Mouse (Mus musculus) bone marrow, adult 2 months (tissue): ENCODE measurements at regions not wholly inside any gene's neighbourhood (a gene's known extent, or its start where the extent isn't known, plus 50 kb on each side); places are given as distances from the start of the nearest gene placed in this dataset.

Experiments
- H3K27ac ChIP-seq: fragments of 200-500 bp; 2 replicates; pipeline ENCODE4 v1.5.1; 2012; ENCODE audit warnings: low read depth, mild to moderate bottlenecking, control low read depth, inconsistent platforms, low read length; ENCODE audit not compliant: control insufficient read depth, poor library complexity, insufficient read depth
- H3K4me1 ChIP-seq: fragments of 200-500 bp; 2 replicates; pipeline ENCODE4 v1.6.1; 2011; ENCODE audit warnings: low read length; ENCODE audit not compliant: control insufficient read depth, insufficient read depth
- H3K4me3 ChIP-seq: fragments of 200-500 bp; replicated peaks from 2 replicates; pipeline ENCODE3; 2011; ENCODE audit warnings: mild to moderate bottlenecking, low read depth, low read length, control low read depth; ENCODE audit not compliant: control insufficient read depth
- CTCF ChIP-seq: fragments of 200-500 bp; IDR thresholded peaks from 2 replicates; pipeline ENCODE4 v1.5.1; 2011; ENCODE audit warnings: low read length, control low read depth; ENCODE audit not compliant: control insufficient read depth, insufficient read depth
- POLR2A ChIP-seq: fragments of 200-500 bp; IDR thresholded peaks from 2 replicates; pipeline ENCODE4 v1.6.1; 2011; ENCODE audit warnings: low read depth, mild to moderate bottlenecking, control low read depth, low read length, borderline replicate concordance; ENCODE audit not compliant: control insufficient read depth
- whole genome bisulfite sequencing: fragments of 180-500 bp; shearing (Covaris S2); methylation state at CpG from one replicate; pipeline ENCODE4 v1.1.7; 2018; 5-methylcytosine and 5-hydroxymethylcytosine counted together

GRCm38 (mm10) chr8:88024496-88024895, 65.1 kb upstream of the Zfp423 start:
- H3K4me1 ChIP-seq, result no peaks in the 10 kb centered on the region
- H3K27ac ChIP-seq, result no peak overlapping the region
- TF ChIP-seq POLR2A (no peak), CTCF (no peak)
- H3K4me3 ChIP-seq, result no peak overlapping the region
- WGBS, result 92% methylated on average over 14 of the region's 14 CpGs

DNA sequence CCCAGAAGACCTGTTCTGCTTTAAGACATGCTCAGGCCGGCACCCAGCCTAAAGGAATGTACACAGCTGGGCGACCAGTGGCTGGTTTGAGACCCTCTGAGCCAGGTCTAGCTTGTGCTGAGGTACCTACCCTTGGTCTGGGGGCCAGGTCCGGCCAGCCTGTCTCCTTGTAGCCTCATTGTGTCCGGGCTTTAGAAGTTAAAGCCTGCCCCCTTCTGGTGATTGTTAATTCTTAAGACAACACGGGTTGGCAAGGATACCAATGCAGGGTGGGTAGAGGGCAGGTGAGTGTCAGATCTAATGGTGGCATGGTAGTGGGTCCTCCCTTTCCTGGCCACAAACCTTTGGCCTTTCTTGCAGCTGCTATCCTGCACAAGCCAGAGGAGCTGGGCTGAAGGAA, 64.0 kb upstream of the Zfp423 start:
- 24% methylated on average over 5 of the region's 5 CpGs for WGBS
- Histone ChIP-seq H3K4me3 (no peak overlapping the region), H3K27ac (no peak overlapping the region), H3K4me1 (no peaks in the 10 kb centered on the region)
- TF ChIP-seq CTCF (no peak), POLR2A (no peak)

DNA sequence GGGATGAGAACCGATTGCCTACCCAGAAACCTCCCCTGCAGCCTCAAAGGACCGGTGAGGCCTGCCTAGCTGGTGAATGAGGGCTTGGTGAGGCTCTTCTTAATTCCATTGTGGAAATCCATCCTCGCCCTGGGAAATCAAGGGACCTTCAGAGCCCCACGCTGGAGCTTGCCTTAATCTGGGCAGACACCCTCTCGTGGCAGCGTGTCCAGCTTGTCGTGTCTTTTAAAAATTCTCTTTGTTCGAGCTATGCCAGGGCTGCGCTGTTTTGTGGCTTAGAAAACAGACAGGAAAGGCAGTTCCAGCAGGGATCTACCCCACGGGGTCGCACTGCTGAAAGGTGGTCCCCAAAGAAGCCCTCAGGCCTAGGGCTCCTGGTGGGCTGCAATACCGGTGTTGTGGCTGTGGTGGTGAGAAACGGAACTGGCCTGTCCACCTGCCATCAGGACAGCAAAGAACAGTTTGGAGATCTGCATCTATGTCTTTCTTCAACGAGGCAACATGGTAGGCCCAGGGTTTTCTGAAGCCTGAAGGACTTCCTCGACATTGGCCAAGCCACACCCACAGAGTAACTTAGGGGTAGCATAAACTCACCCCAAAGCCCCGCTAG, 63.5 kb upstream of the Zfp423 start:
- no peak overlapping the region for H3K4me3 ChIP-seq

GRCm38 (mm10) chr8:88019243-88020115, 60.1 kb upstream of the Zfp423 start:
- TF ChIP-seq CTCF (no peak), POLR2A (no peak)
- Histone ChIP-seq H3K27ac (no peak overlapping the region), H3K4me3 (no peak overlapping the region), H3K4me1 (no peaks in the 10 kb centered on the region)
- 83% methylated on average over 17 of the region's 17 CpGs for WGBS

More for the DNA sequence above, 63.5 kb upstream of the Zfp423 start:
- no peak overlapping the region for H3K27ac ChIP-seq
- TF ChIP-seq CTCF (no peak), POLR2A (no peak)
- H3K4me1 ChIP-seq, result no peaks in the 10 kb centered on the region
- WGBS, result 78% methylated on average over 16 of the region's 16 CpGs

- H3K4me3 ChIP-seq, result no peak overlapping the region
- TF ChIP-seq POLR2A, result no peak
- no peak for TF ChIP-seq CTCF
- no peaks in the 10 kb centered on the region for H3K4me1 ChIP-seq
- 88% methylated on average over 4 of the region's 4 CpGs for WGBS
- no peak overlapping the region for H3K27ac ChIP-seq
Observed at GRCm38 (mm10) chr8:88018494-88018893, 59.1 kb upstream of the Zfp423 start.

DNA sequence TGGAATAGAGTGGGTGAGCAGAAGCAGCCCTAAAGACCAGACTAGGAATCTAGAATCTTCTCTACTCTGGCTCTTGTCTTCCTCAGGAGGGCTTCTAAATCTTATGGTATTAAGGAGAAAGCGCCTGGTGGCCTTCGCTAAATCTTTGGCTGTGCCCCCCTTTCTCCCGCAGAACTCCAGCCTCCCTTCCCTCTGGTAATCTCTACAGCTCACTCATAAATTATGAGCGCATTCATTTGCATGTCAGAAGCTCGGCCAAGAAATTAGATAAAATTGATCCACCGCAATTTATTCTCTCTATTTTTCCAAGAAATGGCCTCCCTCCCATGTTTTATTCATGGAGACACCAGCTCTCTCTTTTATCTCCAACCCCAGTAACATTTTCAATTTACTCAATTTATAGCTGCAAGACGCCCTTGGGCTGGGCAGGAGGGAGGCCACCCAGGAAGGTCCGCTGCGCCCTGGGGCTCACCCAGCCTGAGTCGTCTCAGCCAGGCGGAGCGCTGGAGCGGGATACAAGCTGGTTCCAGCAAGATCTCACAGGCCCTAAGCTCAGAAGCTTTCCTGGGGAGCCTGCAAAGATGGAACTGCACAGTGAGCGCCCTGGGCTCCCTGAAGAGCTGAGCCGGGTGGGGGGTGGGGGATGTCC, 52.9 kb upstream of the Zfp423 start:
- Histone ChIP-seq H3K27ac (no peak overlapping the region), H3K4me1 (no peaks in the 10 kb centered on the region), H3K4me3 (no peak overlapping the region)
- TF ChIP-seq CTCF (no peak), POLR2A (no peak)
- WGBS, result 83% methylated on average over 15 of the region's 15 CpGs

DNA sequence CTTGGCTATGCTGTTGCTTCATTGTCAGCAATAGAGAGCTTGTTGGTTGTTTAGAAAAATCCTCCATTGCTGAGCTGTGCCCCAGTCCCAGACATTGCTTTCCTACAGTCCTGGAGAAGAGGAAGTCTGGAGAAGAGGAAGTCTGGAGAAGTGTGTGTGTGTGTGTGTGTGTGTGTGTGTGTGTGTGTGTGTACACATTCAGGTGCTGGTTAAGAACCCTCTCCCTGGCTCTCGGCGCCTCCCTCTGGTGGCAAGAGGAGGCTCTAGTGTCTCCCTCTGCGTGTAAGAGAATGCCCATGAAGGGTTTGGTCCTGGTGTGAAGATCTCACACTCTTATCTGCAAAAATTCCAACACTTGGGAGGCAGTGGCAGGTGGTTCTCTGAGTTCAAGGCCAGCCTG, 51.2 kb upstream of the Zfp423 start:
- WGBS, result 32% methylated on average over 3 of the region's 3 CpGs
- no peak overlapping the region for H3K27ac ChIP-seq
- no peak overlapping the region for H3K4me3 ChIP-seq
- H3K4me1 ChIP-seq, result no peaks in the 10 kb centered on the region
- TF ChIP-seq CTCF (no peak), POLR2A (no peak)

DNA sequence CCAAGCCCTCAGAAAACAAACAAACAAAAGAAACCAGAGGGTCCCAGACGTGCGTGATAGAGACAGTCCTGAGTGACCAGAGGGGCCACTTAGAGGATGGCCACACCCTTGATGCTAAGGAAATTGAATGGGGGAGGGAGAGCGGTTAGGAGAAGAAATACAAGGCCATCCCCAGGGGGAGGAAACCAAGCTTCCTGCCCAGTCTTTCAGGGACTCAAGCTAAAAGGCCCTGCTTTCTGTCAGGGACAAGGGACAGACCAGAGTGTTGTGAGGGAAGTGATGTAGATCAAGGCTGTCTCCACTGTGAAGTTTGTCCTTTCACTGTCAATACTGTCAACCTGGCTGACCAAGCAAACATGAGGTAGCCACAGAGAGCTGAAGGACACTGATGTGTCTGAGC, 50.5 kb upstream of the Zfp423 start:
- Histone ChIP-seq H3K27ac (no peak overlapping the region), H3K4me3 (no peak overlapping the region), H3K4me1 (no peaks in the 10 kb centered on the region)
- WGBS, result 36% methylated on average over 3 of the region's 3 CpGs
- TF ChIP-seq CTCF (no peak), POLR2A (no peak)
